Mouse (Mus musculus): Measurements from ENCODE around the gene Vrk2. TPM values are rescaled to one million over a fixed set of nuclear protein-coding genes. Genes with fewer than 3 reads are reported as not detected.

Gene Vrk2
- polyA plus RNA-seq, 1 experiment = 67.8 TPM

- TF ChIP-seq POLR2A (IDR thresholded peaks at IDR 0.05; ENCODE audit: borderline replicate concordance, low read depth, low read length) = no peak
- TF ChIP-seq CTCF (IDR thresholded peaks at IDR 0.05; ENCODE audit: low read depth, low read length) = no peak
- Histone ChIP-seq H3K4me3 (ENCODE audit: insufficient read depth, low read length) (no peak overlapping the region), H3K27ac (ENCODE audit: insufficient read depth, low read depth, low read length) (peak overlapping the region; percentile 41), H3K4me1 (ENCODE audit: control insufficient read depth, insufficient read depth, low read length) (peaks cover 22% of the 10 kb centered on the region)
Measured at GRCm38 (mm10) chr11:26600692-26601091, 6.9 kb upstream of the Vrk2 start.

- H3K4me1 ChIP-seq (ENCODE audit: control insufficient read depth, insufficient read depth, low read length) = peaks cover 27% of the 10 kb centered on the region
- H3K27ac ChIP-seq (ENCODE audit: insufficient read depth, low read depth, low read length) = no peak overlapping the region
- H3K4me3 ChIP-seq (ENCODE audit: insufficient read depth, low read length) = no peak overlapping the region
- TF ChIP-seq CTCF (IDR thresholded peaks at IDR 0.05; ENCODE audit: low read depth, low read length) = no peak
- no peak for TF ChIP-seq POLR2A (IDR thresholded peaks at IDR 0.05; ENCODE audit: borderline replicate concordance, low read depth, low read length)
Measured at GRCm38 (mm10) chr11:26598876-26599275, 5.1 kb upstream of the Vrk2 start.

- TF ChIP-seq CTCF (IDR thresholded peaks at IDR 0.05; ENCODE audit: low read depth, low read length) (no peak), POLR2A (IDR thresholded peaks at IDR 0.05; ENCODE audit: borderline replicate concordance, low read depth, low read length) (no peak)
- peaks cover 24% of the 10 kb centered on the region for H3K4me1 ChIP-seq (ENCODE audit: control insufficient read depth, insufficient read depth, low read length)
- H3K27ac ChIP-seq (ENCODE audit: insufficient read depth, low read depth, low read length) = no peak overlapping the region
- no peak overlapping the region for H3K4me3 ChIP-seq (ENCODE audit: insufficient read depth, low read length)
Measured at GRCm38 (mm10) chr11:26597761-26598160, 4.0 kb upstream of the Vrk2 start.

- Histone ChIP-seq H3K4me3 (ENCODE audit: insufficient read depth, low read length) (no peak overlapping the region), H3K27ac (ENCODE audit: insufficient read depth, low read depth, low read length) (no peak overlapping the region), H3K4me1 (ENCODE audit: control insufficient read depth, insufficient read depth, low read length) (peaks cover 23% of the 10 kb centered on the region)
- TF ChIP-seq CTCF (IDR thresholded peaks at IDR 0.05; ENCODE audit: low read depth, low read length) (no peak), POLR2A (IDR thresholded peaks at IDR 0.05; ENCODE audit: borderline replicate concordance, low read depth, low read length) (no peak)
Measured at GRCm38 (mm10) chr11:26597145-26597544, 3.3 kb upstream of the Vrk2 start.

GRCm38 (mm10) chr11:26596186-26596585 lies 2.4 kb upstream of the Vrk2 start:
- Histone ChIP-seq H3K4me3 (ENCODE audit: insufficient read depth, low read length) (no peak overlapping the region), H3K27ac (ENCODE audit: insufficient read depth, low read depth, low read length) (no peak overlapping the region), H3K4me1 (ENCODE audit: control insufficient read depth, insufficient read depth, low read length) (peaks cover 18% of the 10 kb centered on the region)
- no peak for TF ChIP-seq POLR2A (IDR thresholded peaks at IDR 0.05; ENCODE audit: borderline replicate concordance, low read depth, low read length)
- no peak for TF ChIP-seq CTCF (IDR thresholded peaks at IDR 0.05; ENCODE audit: low read depth, low read length)

GRCm38 (mm10) chr11:26594487-26594886 lies 688 bp upstream of the Vrk2 start:
- TF ChIP-seq POLR2A (IDR thresholded peaks at IDR 0.05; ENCODE audit: borderline replicate concordance, low read depth, low read length) (no peak), CTCF (IDR thresholded peaks at IDR 0.05; ENCODE audit: low read depth, low read length) (no peak)
- no peak overlapping the region for H3K27ac ChIP-seq (ENCODE audit: insufficient read depth, low read depth, low read length)
- H3K4me1 ChIP-seq (ENCODE audit: control insufficient read depth, insufficient read depth, low read length) = peaks cover 11% of the 10 kb centered on the region
- no peak overlapping the region for H3K4me3 ChIP-seq (ENCODE audit: insufficient read depth, low read length)

DNA sequence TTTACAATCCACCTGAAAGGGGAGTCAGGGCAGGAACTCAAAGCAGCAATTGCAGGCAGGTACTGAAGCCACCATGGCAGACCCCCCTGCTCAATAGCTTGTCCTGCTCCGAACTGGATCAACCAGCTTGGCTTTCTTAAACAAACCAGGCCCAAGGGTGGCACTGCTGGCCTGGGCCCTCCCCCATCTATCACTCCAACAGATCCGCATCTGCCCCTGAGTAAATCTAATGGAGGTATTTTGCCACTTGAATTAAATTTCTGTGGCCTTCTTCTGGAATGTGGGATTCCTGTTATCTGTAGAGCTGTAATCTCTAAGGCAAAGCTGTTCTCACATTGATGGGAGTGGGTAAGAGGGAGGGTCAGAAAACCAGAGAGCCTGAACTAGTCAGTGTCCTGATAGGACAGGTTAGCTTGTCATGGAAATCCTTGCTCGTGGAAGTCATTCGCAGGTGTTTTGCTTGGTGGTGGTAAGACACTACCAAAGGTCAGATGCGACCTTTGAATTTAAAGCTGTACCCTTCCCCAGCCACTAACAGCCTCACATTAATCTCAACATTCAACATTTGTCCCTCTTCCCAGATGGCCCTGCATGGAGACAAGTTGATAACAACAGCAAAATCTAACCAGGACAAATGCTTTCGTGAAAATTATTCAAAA lies 1.3 kb downstream of the Vrk2 start:
- TF ChIP-seq POLR2A (IDR thresholded peaks at IDR 0.05; ENCODE audit: borderline replicate concordance, low read depth, low read length) = no peak
- Histone ChIP-seq H3K27ac (ENCODE audit: insufficient read depth, low read depth, low read length) (peak overlapping the region; percentile 53), H3K4me3 (ENCODE audit: insufficient read depth, low read length) (peak overlapping the region; percentile 66), H3K4me1 (ENCODE audit: control insufficient read depth, insufficient read depth, low read length) (peaks cover 11% of the 10 kb centered on the region)

DNA sequence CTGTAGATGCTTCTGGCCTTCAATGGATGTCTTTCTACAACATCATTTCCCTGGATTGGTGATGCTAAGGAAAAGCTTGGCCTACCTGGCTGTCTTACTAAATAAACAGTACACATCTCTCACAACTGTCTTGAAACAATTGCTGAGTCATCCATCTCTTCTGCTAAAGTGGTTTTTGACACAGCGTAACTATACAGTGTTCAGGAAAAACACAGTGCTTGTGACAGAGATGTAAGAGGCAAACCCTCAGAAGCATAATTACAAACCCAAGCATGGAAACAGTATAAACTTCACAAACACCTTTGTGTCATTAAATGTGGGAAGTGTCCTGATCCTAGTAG lies 6.6 kb downstream of the Vrk2 start:
- H3K27ac ChIP-seq (ENCODE audit: insufficient read depth, low read depth, low read length) = peak overlapping the region; percentile 87
- TF ChIP-seq CTCF (IDR thresholded peaks at IDR 0.05; ENCODE audit: low read depth, low read length) = no peak
- no peak for TF ChIP-seq POLR2A (IDR thresholded peaks at IDR 0.05; ENCODE audit: borderline replicate concordance, low read depth, low read length)
- H3K4me1 ChIP-seq (ENCODE audit: control insufficient read depth, insufficient read depth, low read length) = peaks cover 19% of the 10 kb centered on the region
- peak overlapping the region; percentile 51 for H3K4me3 ChIP-seq (ENCODE audit: insufficient read depth, low read length)

DNA sequence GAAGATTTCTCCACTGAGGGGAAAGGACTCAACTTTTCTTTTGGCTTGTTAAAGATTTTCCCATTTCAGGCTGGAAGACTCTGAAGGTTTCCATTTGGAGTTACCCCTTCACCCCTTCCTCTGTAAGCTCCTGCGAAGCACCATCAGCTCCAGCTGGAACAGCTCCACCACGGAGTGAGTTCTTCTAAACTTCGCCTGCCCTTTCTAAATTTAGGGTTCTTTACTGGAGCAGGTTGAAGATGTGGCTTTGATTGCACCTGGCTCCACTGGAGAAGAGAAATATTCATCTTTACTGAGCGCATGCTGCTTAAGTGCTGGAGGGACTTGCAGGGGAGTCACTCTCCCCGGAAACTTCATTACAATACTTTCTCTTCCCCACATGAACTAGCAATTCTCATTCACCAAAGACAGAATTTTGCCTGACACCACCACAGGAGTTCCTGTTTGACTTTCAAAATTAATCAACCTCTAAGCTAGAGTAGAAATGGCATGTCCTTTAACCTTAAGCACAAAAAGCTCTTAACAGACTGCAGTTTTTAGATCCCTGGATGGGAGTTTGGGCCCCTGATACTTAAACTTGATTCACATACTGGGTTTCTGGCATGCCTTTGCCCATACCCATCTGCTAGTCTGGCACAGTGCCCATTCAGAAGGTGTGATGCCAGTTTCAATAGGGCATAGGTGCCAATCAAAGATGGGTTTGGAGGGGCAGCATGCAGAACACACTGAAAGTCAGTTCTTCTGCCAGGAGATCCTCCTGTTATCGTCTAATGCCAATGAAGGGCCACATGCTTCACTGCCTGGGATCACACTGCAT lies 7.2 kb downstream of the Vrk2 start:
- Histone ChIP-seq H3K27ac (ENCODE audit: insufficient read depth, low read depth, low read length) (peak overlapping the region; percentile 87), H3K4me1 (ENCODE audit: control insufficient read depth, insufficient read depth, low read length) (peaks cover 20% of the 10 kb centered on the region), H3K4me3 (ENCODE audit: insufficient read depth, low read length) (peak overlapping the region; percentile 51)
- TF ChIP-seq POLR2A (IDR thresholded peaks at IDR 0.05; ENCODE audit: borderline replicate concordance, low read depth, low read length) (no peak), CTCF (IDR thresholded peaks at IDR 0.05; ENCODE audit: low read depth, low read length) (no peak)

All from bone marrow macrophage, adult 2 months (primary cell).